Mouse (Mus musculus) MEL (cell line): Measurements from ENCODE around the gene Paqr5. TPM values are rescaled to one million over a fixed set of nuclear protein-coding genes. Genes with fewer than 3 reads are reported as not detected.

Experiments
- DNase-seq: peaks from one replicate; pipeline ENCODE4 v3.0.0; 2011; ENCODE audit warnings: low read depth, low spot score
- H3K27ac ChIP-seq: 2 replicates; pipeline ENCODE4 v1.5.1; 2012; ENCODE audit warnings: low read depth, mild to moderate bottlenecking, control low read depth, low read length, moderate library complexity; ENCODE audit not compliant: control insufficient read depth
- H3K27me3 ChIP-seq, 2 experiments: fragments of 150-350 bp in 1 of 2; sonication (generic) in 1 of 2; 2 replicates each; pipeline ENCODE4 v1.6.1; 2012; ENCODE audit warnings: low read length in 2 of 2, mild to moderate bottlenecking in 2 of 2, improper control_type of control experiment in 1 of 2, moderate library complexity in 1 of 2; ENCODE audit not compliant: insufficient read depth in 2 of 2, control insufficient read depth in 1 of 2
- H3K36me3 ChIP-seq, 2 experiments: 2 replicates each; pipeline ENCODE4 v1.6.1; 2012 to 2014; ENCODE audit warnings: low read length in 2 of 2, improper control_type of control experiment in 1 of 2, inconsistent platforms in 1 of 2, mild to moderate bottlenecking in 1 of 2; ENCODE audit not compliant: insufficient read depth in 2 of 2, control insufficient read depth in 1 of 2
- H3K4me1 ChIP-seq, 2 experiments: fragments of 150-350 bp in 1 of 2; sonication (generic) in 1 of 2; 2 replicates each; pipeline ENCODE4 v1.6.1; 2012; ENCODE audit warnings: low read length in 2 of 2, improper control_type of control experiment in 1 of 2, mild to moderate bottlenecking in 1 of 2; ENCODE audit not compliant: insufficient read depth in 2 of 2, control insufficient read depth in 1 of 2
- H3K4me3 ChIP-seq, 2 experiments: fragments of 150-350 bp in 1 of 2; sonication (generic) in 1 of 2; 2 replicates each; pipeline ENCODE4 v1.5.1; 2012; ENCODE audit warnings: low read depth in 2 of 2, low read length in 2 of 2, mild to moderate bottlenecking in 2 of 2, moderate library complexity in 2 of 2, control low read depth in 1 of 2, improper control_type of control experiment in 1 of 2; ENCODE audit not compliant: control insufficient read depth in 1 of 2, insufficient read depth in 1 of 2
- H3K79me2 ChIP-seq: 2 replicates; pipeline ENCODE4 v1.6.1; 2012; ENCODE audit warnings: mild to moderate bottlenecking, low read length, moderate library complexity; ENCODE audit not compliant: control insufficient read depth, poor library complexity, insufficient read depth
- H3K9ac ChIP-seq: 2 replicates; pipeline ENCODE4 v1.6.1; 2012; ENCODE audit warnings: low read depth, mild to moderate bottlenecking, control low read depth, low read length, moderate library complexity; ENCODE audit not compliant: control insufficient read depth, poor library complexity, severe bottlenecking
- H3K9me3 ChIP-seq: fragments of 150-350 bp; sonication (generic); replicated peaks from 2 replicates; pipeline ENCODE4 v1.6.1; 2012; ENCODE audit warnings: mild to moderate bottlenecking, low read length, improper control_type of control experiment, moderate library complexity; ENCODE audit not compliant: insufficient read depth
- CHD1 ChIP-seq: IDR thresholded peaks from 2 replicates; pipeline ENCODE4 v1.6.1; 2012; ENCODE audit warnings: low read depth, mild to moderate bottlenecking, inconsistent platforms, low read length, improper control_type of control experiment
- CTCF ChIP-seq, 3 experiments: IDR thresholded peaks in 2 of 3; conservative IDR thresholded peaks in 1 of 3; 2 replicates each; pipeline ENCODE4 v1.5.1; 2011 to 2012; ENCODE audit warnings: low read length in 3 of 3, low read depth in 2 of 3, mild to moderate bottlenecking in 2 of 3, improper control_type of control experiment in 1 of 3, inconsistent platforms in 1 of 3, mixed read lengths in 1 of 3, moderate library complexity in 1 of 3; ENCODE audit not compliant: control insufficient read depth in 1 of 3, insufficient read depth in 1 of 3, poor library complexity in 1 of 3, severe bottlenecking in 1 of 3
- HCFC1 ChIP-seq: IDR thresholded peaks from 2 replicates; pipeline ENCODE4 v1.6.1; 2012; ENCODE audit warnings: low read depth, mild to moderate bottlenecking, inconsistent platforms, low read length, improper control_type of control experiment, moderate library complexity
- JUND ChIP-seq: IDR thresholded peaks from 2 replicates; pipeline ENCODE4 v1.6.1; 2011; ENCODE audit warnings: low read depth, mild to moderate bottlenecking, improper control_type of control experiment, low read length
- KAT2A ChIP-seq: conservative IDR thresholded peaks from 2 replicates; pipeline ENCODE4 v1.6.1; 2012; ENCODE audit warnings: low read depth, low read length, improper control_type of control experiment, inconsistent platforms
- MEF2A ChIP-seq: IDR thresholded peaks from 2 replicates; pipeline ENCODE4 v1.6.1; 2014; ENCODE audit warnings: low read depth, mild to moderate bottlenecking, inconsistent platforms, low read length, improper control_type of control experiment; ENCODE audit not compliant: poor library complexity, insufficient replicate concordance, severe bottlenecking; ENCODE audit errors: extremely low read depth
- MYC ChIP-seq: IDR thresholded peaks from 2 replicates; pipeline ENCODE4 v1.6.1; 2011; ENCODE audit warnings: low read depth, mild to moderate bottlenecking, low read length, improper control_type of control experiment, moderate library complexity
- NELFE ChIP-seq: IDR thresholded peaks from 2 replicates; pipeline ENCODE4 v1.6.1; 2011; ENCODE audit warnings: low read depth, low read length, improper control_type of control experiment
- NRF1 ChIP-seq: IDR thresholded peaks from 2 replicates; pipeline ENCODE4 v1.6.1; 2014; ENCODE audit warnings: low read depth, mild to moderate bottlenecking, inconsistent platforms, low read length, improper control_type of control experiment, moderate library complexity; ENCODE audit not compliant: poor library complexity, insufficient read depth, severe bottlenecking
- POLR2AphosphoS5 ChIP-seq: IDR thresholded peaks from 2 replicates; pipeline ENCODE4 v1.6.1; 2012; ENCODE audit warnings: low read depth, borderline replicate concordance, mild to moderate bottlenecking, inconsistent platforms, low read length, moderate library complexity, mixed read lengths
- RAD21 ChIP-seq: IDR thresholded peaks from 2 replicates; pipeline ENCODE4 v1.6.1; 2011; ENCODE audit warnings: mild to moderate bottlenecking, low read depth, low read length, improper control_type of control experiment
- RCOR1 ChIP-seq: IDR thresholded peaks from 2 replicates; pipeline ENCODE4 v1.6.1; 2012; ENCODE audit warnings: low read depth, mild to moderate bottlenecking, inconsistent platforms, low read length, improper control_type of control experiment
- SMC3 ChIP-seq: IDR thresholded peaks from 2 replicates; pipeline ENCODE4 v1.6.1; 2011; ENCODE audit warnings: low read depth, low read length, improper control_type of control experiment
- UBTF ChIP-seq: IDR thresholded peaks from 2 replicates; pipeline ENCODE4 v1.6.1; 2012; ENCODE audit warnings: low read depth, mild to moderate bottlenecking, inconsistent platforms, low read length, improper control_type of control experiment, moderate library complexity, borderline replicate concordance; ENCODE audit not compliant: insufficient read depth
- USF1 ChIP-seq: IDR thresholded peaks from 2 replicates; pipeline ENCODE4 v1.6.1; 2014; ENCODE audit warnings: low read depth, mild to moderate bottlenecking, inconsistent platforms, low read length, improper control_type of control experiment, moderate library complexity
- ZMIZ1 ChIP-seq: IDR thresholded peaks from 2 replicates; pipeline ENCODE4 v1.6.1; 2012; ENCODE audit warnings: low read depth, mild to moderate bottlenecking, inconsistent platforms, low read length, improper control_type of control experiment, moderate library complexity
- polyA plus RNA-seq, 2 experiments: library from polyadenylated mRNA; stranded (reverse) in 1 of 2; unstranded in 1 of 2; fragments of >175 nt in 1 of 2; fragments of >200 nt in 1 of 2; gene quantifications; 2 replicates each; pipeline versions ENCODE4 v1.2.1 to v1.2.4; 2012; ENCODE audit warnings: low replicate concordance in 2 of 2, low read depth in 1 of 2; ENCODE audit not compliant: insufficient read length in 2 of 2, insufficient read depth in 1 of 2, missing spikeins in 1 of 2
- total RNA-seq: library from RNA; depleted of rRNA; stranded (reverse); fragments of 300-350 nt; gene quantifications from 2 replicates; pipeline ENCODE4 v1.2.3, GENCODE M21; 2012

Gene Paqr5
- total and polyA plus RNA-seq, 3 experiments: 0.04 TPM; not detected in 2

GRCm38 (mm10) chr9:62056206-62056605, 29.6 kb upstream of the Paqr5 start:
- H3K36me3 ChIP-seq: no peaks in the 10 kb centered on the region; a peak in 3 of 4 replicates
- no peak overlapping the region for H3K27ac ChIP-seq
- no peaks in the 10 kb centered on the region for H3K27me3 ChIP-seq
- no peak overlapping the region for H3K9ac ChIP-seq
- no peak for DNase-seq
- H3K9me3 ChIP-seq: no peaks in the 10 kb centered on the region
- no peak for TF ChIP-seq CHD1
- TF ChIP-seq MEF2A: no peak
- TF ChIP-seq RAD21: no peak
- no peak for TF ChIP-seq USF1
- no peak for TF ChIP-seq RCOR1
- no peak for TF ChIP-seq HCFC1
- TF ChIP-seq KAT2A: no peak
- TF ChIP-seq ZMIZ1: no peak
- no peak for TF ChIP-seq UBTF
- no peak for TF ChIP-seq NELFE
- TF ChIP-seq MYC: no peak
- no peaks in the 10 kb centered on the region for H3K79me2 ChIP-seq
- H3K4me1 ChIP-seq: no peaks in the 10 kb centered on the region
- H3K4me3 ChIP-seq: no peak overlapping the region

- Histone ChIP-seq H3K9me3 (no peaks in the 10 kb centered on the region), H3K4me1 (no peaks in the 10 kb centered on the region), H3K79me2 (no peaks in the 10 kb centered on the region), H3K36me3 (no peaks in the 10 kb centered on the region; a peak in 2 of 4 replicates), H3K9ac (no peak overlapping the region), H3K4me3 (no peak overlapping the region), H3K27ac (no peak overlapping the region), H3K27me3 (peaks cover 0 to 3% of the 10 kb centered on the region in 2 experiments; a peak in 1 of 4 replicates)
- DNase-seq: peak; percentile 45
- TF ChIP-seq POLR2AphosphoS5: no peak
- TF ChIP-seq SMC3: peak; percentile 44
- no peak for TF ChIP-seq USF1
- no peak for TF ChIP-seq HCFC1
- TF ChIP-seq RCOR1: no peak
- peak; percentile 32 for TF ChIP-seq RAD21
- no peak for TF ChIP-seq JUND
- no peak for TF ChIP-seq NRF1
- peak; percentile 57 to 68 (median 66) for TF ChIP-seq CTCF (IDR thresholded peaks at IDR 0.05 in 2 of 3, conservative IDR thresholded peaks at IDR 0.05 in 1 of 3; ENCODE audit: control insufficient read depth in 1 of 3, insufficient read depth in 1 of 3, low read depth in 2 of 3, low read length in 3 of 3, poor library complexity in 1 of 3, severe bottlenecking in 1 of 3)
- no peak for TF ChIP-seq ZMIZ1
These were observed 24.1 kb upstream of the Paqr5 start for GRCm38 (mm10) chr9:62050801-62051200.
